ENCODE assay signal across 8 mouse cellular contexts in genomic region chr11:72224865-72225264, GRCm38 (mm10). TPM values are rescaled to one million over a fixed set of nuclear protein-coding genes. Genes with fewer than 3 reads are reported as not detected.
DNase-seq lines count a peak whose midpoint lies in the region; ATAC-seq and TF ChIP-seq lines count a peak whose summit lies in the region.

No protein-coding gene starts in this region.

- POLR2A ChIA-PET in Patski (lab: Charles Lee), result no interaction called here

- ATAC-seq in Patski, result peak; percentile 54

- CTCF ChIA-PET in Patski (lab: Charles Lee), result interaction anchor here (1.3 to 1.6 kb wide), 4 partner anchors 11 to 205 kb away, joined by 3 to 5 read pairs (median 4); no protein-coding TSS in a partner anchor

- no peaks in the 10 kb centered on the region for H3K27me3 ChIP-seq in Patski

- TF ChIP-seq CTCF in Patski (IDR thresholded peaks at IDR 0.05), result peak; percentile 84

- in situ Hi-C loops in Patski (cut with MboI; ENCODE audit: low pct_unique_long_range_greater_than_20kb), result loop anchor here (5.0 to 10.0 kb wide), 3 partner anchors 97 to 202 kb away; no protein-coding TSS in a partner anchor

- intact Hi-C loops in gastrocnemius, postnatal 14 days (cut with DNase I; ENCODE audit: low total_unique reads), result loop anchor here (5.0 to 10.0 kb wide), 3 partner anchors 117 to 330 kb away; partner anchors contain the start of gene Spns3

- peak; percentile 87 for DNase-seq in CD4-positive, CD25-positive, alpha-beta regulatory T cell, adult 2 months (ENCODE audit: low read depth, low spot score)
- DNase-seq in Patski (ENCODE audit: low read depth, low spot score), result no peak
- DNase-seq in cerebellum, postnatal 10 days, result peak; percentile 94 to 95
- DNase-seq in gastrocnemius, postnatal 14 days, result peak; percentile 71
- peak; percentile 63 to 90 for DNase-seq in layer of hippocampus, adult 18-20 months (ENCODE audit: low spot score in 2 of 2)
- DNase-seq in lung, postnatal 25 days (ENCODE audit: low spot score), result peak; percentile 65
- DNase-seq in retina, postnatal 1 day, result peak; percentile 86
- DNase-seq in urinary bladder, postnatal 10 days (ENCODE audit: low spot score), result peak; percentile 19

RNA-seq across cellular contexts. Expression of gene Med31, which starts 9.5 kb away (rescaled TPM):
- 24.1 TPM for polyA plus RNA-seq in Patski (2021)
- 1 to 10 TPM; 6.3 to 6.7 TPM for total RNA-seq in gastrocnemius, postnatal 14 days (2021)
- total RNA-seq in layer of hippocampus, adult 18-20 months (2021), result 10 to 100 TPM; 14.2 to 17.4 TPM

RNA-seq across cellular contexts. Expression of gene Txndc17, which starts 17.5 kb away (rescaled TPM):
- polyA plus RNA-seq in Patski (2021), result 167 TPM
- 10 to 100 TPM; 32.1 to 33.0 TPM for total RNA-seq in gastrocnemius, postnatal 14 days (2021)
- 10 to 100 TPM; 29.9 to 33.0 TPM for total RNA-seq in layer of hippocampus, adult 18-20 months (2021)

RNA-seq across cellular contexts. Expression of gene 4933427D14Rik, which starts 17.6 kb away (rescaled TPM):
- polyA plus RNA-seq in Patski (2021), result 16.3 TPM
- total RNA-seq in gastrocnemius, postnatal 14 days (2021), result 1 to 10 TPM; 1.7 to 2.2 TPM
- 10 to 100 TPM; 19.8 to 26.3 TPM for total RNA-seq in layer of hippocampus, adult 18-20 months (2021)

RNA-seq across cellular contexts. Expression of gene Gm43951, which starts 18.2 kb away (rescaled TPM):
- 1.5 TPM for polyA plus RNA-seq in Patski (2021)
- total RNA-seq in gastrocnemius, postnatal 14 days (2021), result under 1 TPM; 0.08 to 0.13 TPM
- 10 to 100 TPM; 10.4 to 11.6 TPM for total RNA-seq in layer of hippocampus, adult 18-20 months (2021)

RNA-seq across cellular contexts. Expression of gene Slc13a5, which starts 42.2 kb away (rescaled TPM):
- polyA plus RNA-seq in Patski (2021), result 0.19 TPM
- total RNA-seq in gastrocnemius, postnatal 14 days (2021), result under 1 TPM; 0.14 to 0.31 TPM
- total RNA-seq in layer of hippocampus, adult 18-20 months (2021), result 1 to 10 TPM; 8.6 to 9.0 TPM

Comparison
In these comparisons a context has a peak if more than half of its experiments do, and no peak if none do; other contexts are left out.
1. RNA of gene 4933427D14Rik, which starts 17.6 kb away (total RNA-seq): 19.8 to 26.3 TPM in layer of hippocampus, adult 18-20 months; 1.7 to 2.2 TPM in gastrocnemius, postnatal 14 days; every median in the first group is over 4 times any median in the second.